Mouse (Mus musculus) bone marrow, adult 2 months (tissue): ENCODE results near the gene Slc38a3.

Source experiments
- CTCF ChIP-seq: fragments of 200-500 bp; IDR thresholded peaks from 2 replicates; pipeline ENCODE4 v1.5.1; 2011; ENCODE audit warnings: low read length, control low read depth; ENCODE audit not compliant: control insufficient read depth, insufficient read depth
- POLR2A ChIP-seq: fragments of 200-500 bp; IDR thresholded peaks from 2 replicates; pipeline ENCODE4 v1.6.1; 2011; ENCODE audit warnings: low read depth, mild to moderate bottlenecking, control low read depth, low read length, borderline replicate concordance; ENCODE audit not compliant: control insufficient read depth

GRCm38 (mm10) chr9:107714221-107714952 lies 45.1 kb upstream of the Slc38a3 start:
- TF ChIP-seq POLR2A (no peak), CTCF (no peak)
